Mouse (Mus musculus) kidney, postnatal 0 days (tissue): ENCODE measurements around the gene Chuk. TPM values are rescaled to one million over a fixed set of nuclear protein-coding genes. Genes with fewer than 3 reads are reported as not detected.
"Not testable (repeated sequence)": the region's sequence is repeated elsewhere in the genome, so short reads cannot be mapped to it uniquely, and the experiment has no call there.

Source experiments
- ATAC-seq: fragments of 200-750 bp; cut with Nextera tagmentation; replicated peaks from 2 replicates; pipeline ENCODE4 v1.8.0; 2017; ENCODE audit warnings: low read depth, moderate number of reproducible peaks, moderate TSS enrichment, moderate library complexity; ENCODE audit not compliant: low FRiP score
- DNase-seq: peaks from one replicate; pipeline ENCODE4 v3.0.0-alpha.2; 2016; ENCODE audit warnings: low spot score
- H3K27ac ChIP-seq: fragments of 300-500 bp; sonication (generic); 2 replicates; pipeline ENCODE4 v1.5.1; 2014; ENCODE audit warnings: mild to moderate bottlenecking
- H3K27me3 ChIP-seq: fragments of 300-500 bp; sonication (generic); 2 replicates; pipeline ENCODE4 v1.6.1; 2014; ENCODE audit warnings: low read length, mixed read lengths; ENCODE audit not compliant: insufficient read depth
- H3K36me3 ChIP-seq: fragments of 300-500 bp; sonication (generic); 2 replicates; pipeline ENCODE4 v1.6.1; 2014; ENCODE audit warnings: low read length, mixed read lengths; ENCODE audit not compliant: insufficient read depth
- H3K4me1 ChIP-seq: fragments of 300-500 bp; sonication (generic); replicated peaks from 2 replicates; pipeline ENCODE4 v1.6.1; 2014; ENCODE audit warnings: antibody characterized with exemption, low read length, mixed read lengths; ENCODE audit not compliant: insufficient read depth
- H3K4me2 ChIP-seq: fragments of 300-500 bp; sonication (generic); 2 replicates; pipeline ENCODE4 v1.6.1; 2014; ENCODE audit warnings: mild to moderate bottlenecking, low read length, moderate library complexity, mixed read lengths
- H3K4me3 ChIP-seq: fragments of 300-500 bp; sonication (generic); replicated peaks from 2 replicates; pipeline ENCODE4 v1.5.1; 2014; ENCODE audit warnings: low read depth, low read length
- H3K9ac ChIP-seq: fragments of 300-500 bp; sonication (generic); 2 replicates; pipeline ENCODE4 v1.6.1; 2014; ENCODE audit warnings: low read depth, low read length
- H3K9me3 ChIP-seq: fragments of 300-500 bp; sonication (generic); replicated peaks from 2 replicates; pipeline ENCODE4 v1.6.1; 2016; ENCODE audit warnings: low read length, inconsistent platforms, mixed read lengths
- CTCF ChIP-seq: IDR thresholded peaks from 2 replicates; pipeline ENCODE4 v1.5.1; 2016; ENCODE audit warnings: antibody characterized with exemption, low read depth, mild to moderate bottlenecking, moderate library complexity
- WGBS: fragments of 180-500 bp; shearing (Covaris S2); extraction: QIAGEN DNeasy Blood & Tissue Kit; methylation state at CpG from one replicate; pipeline ENCODE4 v1.1.7; 2014; 5-methylcytosine and 5-hydroxymethylcytosine counted together
- polyA plus RNA-seq: library from polyadenylated mRNA; unstranded; fragments of >200 nt; fragmentation: Nextera tagmentation; extraction: Ambion mirVana; gene quantifications from 2 replicates; pipeline ENCODE4 v1.2.1, GENCODE M21; 2015

The Chuk gene
- polyA plus RNA-seq, 1 experiment from 2014 or later: 43.3 TPM

DNA sequence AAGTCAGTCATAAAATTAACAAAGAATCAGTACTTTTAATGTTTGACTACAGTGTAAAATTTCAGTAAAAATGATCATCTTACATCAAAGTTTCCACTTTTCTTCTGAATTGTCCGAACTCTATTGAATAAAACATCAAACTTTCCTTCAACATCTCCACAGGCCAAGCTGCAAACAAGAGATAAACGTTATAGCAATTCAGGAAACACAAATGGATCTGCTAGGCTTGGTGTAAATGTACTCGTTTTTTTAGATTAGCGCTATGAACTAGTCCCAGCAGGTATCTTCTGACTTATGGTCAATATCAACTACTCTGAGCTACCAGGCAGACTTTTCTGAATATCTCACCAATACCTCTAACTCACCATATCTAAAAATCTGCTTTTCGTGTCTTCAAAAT lies 25.6 kb upstream of the Chuk start:
- H3K4me2 ChIP-seq: no peak overlapping the region
- no peak for ATAC-seq
- H3K9me3 ChIP-seq: no peaks in the 10 kb centered on the region
- peaks cover 32% of the 10 kb centered on the region; the same call in 1 of the 2 replicates for H3K36me3 ChIP-seq
- no peak overlapping the region for H3K4me3 ChIP-seq
- no peaks in the 10 kb centered on the region for H3K27me3 ChIP-seq
- 92% methylated on average over 5 of the region's 5 CpGs for WGBS
- no peak for TF ChIP-seq CTCF
- peaks cover 8% of the 10 kb centered on the region; the same call in 1 of the 2 replicates for H3K4me1 ChIP-seq
- DNase-seq: no peak
- H3K27ac ChIP-seq: no peak overlapping the region
- H3K9ac ChIP-seq: no peak overlapping the region

DNA sequence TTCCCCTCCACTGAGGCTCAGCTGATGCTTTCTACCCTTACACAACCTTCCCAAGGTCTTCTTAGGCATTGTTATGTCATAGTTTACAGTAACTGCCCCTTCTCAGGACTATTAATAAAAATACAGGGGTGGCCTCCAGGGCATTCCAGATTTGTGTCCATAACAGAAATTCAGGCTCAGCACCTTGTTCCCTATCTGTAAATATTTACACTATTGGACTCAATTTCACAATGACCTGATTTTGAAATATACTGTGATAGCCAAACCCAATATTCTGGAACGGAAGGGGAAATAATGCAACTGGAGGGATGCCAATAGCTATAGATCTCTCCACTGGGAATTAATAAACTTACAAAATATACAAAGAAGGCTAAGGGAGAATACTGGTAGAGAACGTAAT lies 21.3 kb upstream of the Chuk start:
- TF ChIP-seq CTCF: no peak
- no peak for ATAC-seq
- no peaks in the 10 kb centered on the region for H3K27me3 ChIP-seq

DNA sequence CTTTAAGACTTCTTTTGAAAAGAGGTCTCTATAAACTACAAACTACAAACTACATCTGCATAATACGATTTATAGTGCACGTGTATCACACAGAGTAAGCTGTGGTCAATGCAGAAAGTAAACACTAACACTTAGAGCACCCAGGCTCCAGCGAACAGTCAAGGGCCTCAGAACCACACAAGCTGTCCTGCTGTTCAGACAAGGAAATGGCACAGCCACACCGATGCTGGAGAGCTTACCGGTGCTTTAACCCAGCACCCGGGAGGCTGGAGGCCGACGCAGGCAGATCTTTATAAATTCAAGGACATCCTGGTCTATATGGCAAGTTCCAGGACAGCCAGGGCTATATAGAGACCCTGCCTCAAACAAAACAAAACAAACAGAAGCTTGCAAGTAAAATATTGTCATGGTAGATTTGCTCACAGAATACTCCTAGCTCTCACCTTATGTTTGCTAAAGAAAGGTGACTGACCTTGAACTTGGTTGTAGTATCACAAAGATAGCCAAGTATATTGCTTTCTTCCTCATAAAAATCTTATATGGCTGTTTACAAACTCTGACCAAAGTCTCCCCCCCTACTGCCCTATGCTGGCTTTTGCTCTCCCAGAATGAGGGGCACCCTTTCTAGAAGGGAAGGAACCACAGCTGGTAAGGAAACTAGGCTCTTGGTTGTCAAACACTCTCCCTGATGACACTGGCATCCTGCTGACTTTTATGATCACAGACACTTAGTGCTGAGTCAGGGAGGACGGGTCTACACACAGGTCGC lies 20.6 kb upstream of the Chuk start:
- Histone ChIP-seq H3K27ac (no peak overlapping the region), H3K4me1 (no peaks in the 10 kb centered on the region), H3K4me3 (no peak overlapping the region), H3K9ac (no peak overlapping the region), H3K4me2 (no peak overlapping the region), H3K27me3 (no peaks in the 10 kb centered on the region), H3K36me3 (peaks cover 69% of the 10 kb centered on the region), H3K9me3 (no peaks in the 10 kb centered on the region)
- DNase-seq (no peak), ATAC-seq (no peak)
- no peak for TF ChIP-seq CTCF
- WGBS: 95% methylated on average over 10 of the region's 10 CpGs

More for the DNA sequence above, 21.3 kb upstream of the Chuk start:
- no peak overlapping the region for H3K27ac ChIP-seq
- H3K4me2 ChIP-seq: no peak overlapping the region
- WGBS: 78% methylated on average over 2 of the region's 2 CpGs
- H3K36me3 ChIP-seq: peaks cover 63% of the 10 kb centered on the region
- no peaks in the 10 kb centered on the region for H3K4me1 ChIP-seq
- no peak overlapping the region for H3K9ac ChIP-seq
- H3K9me3 ChIP-seq: no peaks in the 10 kb centered on the region
- DNase-seq: no peak
- H3K4me3 ChIP-seq: no peak overlapping the region

DNA sequence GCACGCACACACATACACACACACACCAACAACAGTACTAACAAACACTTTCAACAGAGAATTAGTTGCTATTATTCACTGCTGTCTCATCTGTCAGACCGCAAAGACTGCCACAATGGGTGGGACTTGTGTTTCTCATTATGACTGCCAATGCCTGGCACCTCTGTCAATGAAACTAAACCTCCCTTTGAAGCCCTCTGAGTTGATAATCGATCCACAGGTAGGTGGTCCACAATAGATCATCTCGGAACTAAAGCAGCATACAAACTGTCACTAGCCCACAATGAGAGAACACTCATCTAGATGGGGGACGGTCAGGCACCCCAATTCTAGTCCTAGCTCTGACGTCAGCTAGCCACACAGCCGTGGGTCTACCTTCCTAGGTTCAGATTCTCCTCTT lies 13.9 kb upstream of the Chuk start:
- WGBS: 94% methylated on average over 7 of the region's 7 CpGs
- no peak for TF ChIP-seq CTCF

DNA sequence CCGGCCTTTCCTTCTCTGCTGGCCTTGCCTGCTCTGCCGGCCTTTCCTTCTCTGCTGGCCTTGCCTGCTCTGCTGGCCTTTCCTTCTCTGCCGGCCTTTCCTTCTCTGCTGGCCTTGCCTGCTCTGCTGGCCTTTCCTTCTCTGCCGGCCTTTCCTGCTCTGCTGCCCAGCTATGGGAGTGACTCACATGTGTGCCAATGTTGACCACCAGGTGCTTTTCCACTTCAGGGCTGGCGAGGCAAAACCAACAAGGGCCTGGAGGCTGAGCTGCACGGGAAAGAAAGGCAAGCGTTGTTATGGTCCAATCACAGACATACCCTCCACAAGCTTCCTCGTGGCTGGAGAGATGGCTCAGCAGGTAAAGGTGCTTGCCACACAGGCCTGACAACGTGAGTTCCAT lies 13.4 kb upstream of the Chuk start:
- not testable (repeated sequence) for H3K27me3 ChIP-seq, H3K9ac ChIP-seq
- WGBS: 91% methylated on average over 7 of the region's 9 CpGs

More for the DNA sequence above, 13.9 kb upstream of the Chuk start:
- DNase-seq (no peak), ATAC-seq (no peak)
- no peak overlapping the region for H3K9ac ChIP-seq
- H3K4me1 ChIP-seq: no peaks in the 10 kb centered on the region
- H3K36me3 ChIP-seq: peaks cover 61% of the 10 kb centered on the region
- no peak overlapping the region for H3K27ac ChIP-seq
- no peak overlapping the region for H3K4me3 ChIP-seq
- no peaks in the 10 kb centered on the region for H3K9me3 ChIP-seq
- H3K27me3 ChIP-seq: no peaks in the 10 kb centered on the region
- no peak overlapping the region for H3K4me2 ChIP-seq

DNA sequence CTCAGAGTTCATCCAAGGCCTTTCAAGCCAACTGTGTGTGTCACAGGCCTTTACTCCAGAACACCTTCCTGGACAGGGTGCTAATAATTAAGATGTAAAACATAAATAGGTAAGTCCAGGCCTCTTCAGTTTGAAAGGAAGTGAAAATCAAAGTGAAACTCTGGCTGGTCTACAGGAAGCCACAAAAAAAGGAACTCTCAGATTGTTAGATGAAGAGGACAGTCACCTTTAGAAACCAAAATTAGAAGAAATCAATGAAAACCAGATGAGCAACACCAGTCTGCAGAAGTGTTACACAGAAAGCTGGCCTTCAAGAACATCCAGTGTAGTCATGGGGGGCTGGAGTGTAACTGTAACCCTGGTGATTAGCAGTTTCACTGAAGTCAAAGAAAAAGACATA lies 10.5 kb upstream of the Chuk start:
- DNase-seq (no peak), ATAC-seq (no peak)
- TF ChIP-seq CTCF: no peak
- no peak overlapping the region for H3K27ac ChIP-seq
- no peak overlapping the region for H3K4me3 ChIP-seq
- H3K9me3 ChIP-seq: no peaks in the 10 kb centered on the region
- H3K27me3 ChIP-seq: no peaks in the 10 kb centered on the region
- H3K4me1 ChIP-seq: no peaks in the 10 kb centered on the region
- H3K9ac ChIP-seq: no peak overlapping the region
- H3K36me3 ChIP-seq: peaks cover 52% of the 10 kb centered on the region
- H3K4me2 ChIP-seq: no peak overlapping the region

More for the DNA sequence above, 13.4 kb upstream of the Chuk start:
- H3K4me1 ChIP-seq, ATAC-seq, H3K4me2 ChIP-seq, H3K4me3 ChIP-seq, H3K27ac ChIP-seq, H3K9me3 ChIP-seq, DNase-seq: not testable (repeated sequence)
- peaks cover 61% of the 10 kb centered on the region for H3K36me3 ChIP-seq
